Mouse (Mus musculus) embryonic facial prominence, embryonic 13.5 days (tissue): Measurements from ENCODE around the gene Cldn22. TPM values are rescaled to one million over a fixed set of nuclear protein-coding genes. Genes with fewer than 3 reads are reported as not detected.

Experiments used
- ATAC-seq: fragments of 200-750 bp; cut with Nextera tagmentation; 2 replicates; pipeline ENCODE4 v1.8.0; 2017; ENCODE audit warnings: low read depth; ENCODE audit not compliant: insufficient number of reproducible peaks, insufficient read depth, low FRiP score, low TSS enrichment
- H3K27ac ChIP-seq: fragments of 300-500 bp; sonication (generic); 2 replicates; pipeline ENCODE4 v1.5.1; 2015; ENCODE audit warnings: moderate library complexity, mild to moderate bottlenecking, inconsistent platforms
- H3K27me3 ChIP-seq: fragments of 300-500 bp; sonication (generic); 2 replicates; pipeline ENCODE4 v1.6.1; 2015; ENCODE audit warnings: mild to moderate bottlenecking, inconsistent platforms
- H3K36me3 ChIP-seq: fragments of 300-500 bp; sonication (generic); 2 replicates; pipeline ENCODE4 v1.6.1; 2015; ENCODE audit warnings: mild to moderate bottlenecking, inconsistent platforms
- H3K4me1 ChIP-seq: fragments of 300-500 bp; sonication (generic); 2 replicates; pipeline ENCODE4 v1.6.1; 2015; ENCODE audit warnings: inconsistent platforms
- H3K4me2 ChIP-seq: fragments of 300-500 bp; sonication (generic); 2 replicates; pipeline ENCODE4 v1.6.1; 2015; ENCODE audit warnings: moderate library complexity, mild to moderate bottlenecking, inconsistent platforms
- H3K4me3 ChIP-seq: fragments of 300-500 bp; sonication (generic); 2 replicates; pipeline ENCODE4 v1.5.1; 2015; ENCODE audit warnings: mild to moderate bottlenecking, inconsistent platforms
- H3K9ac ChIP-seq: fragments of 300-500 bp; sonication (generic); 2 replicates; pipeline ENCODE4 v1.6.1; 2015; ENCODE audit warnings: mild to moderate bottlenecking, inconsistent platforms
- H3K9me3 ChIP-seq: fragments of 300-500 bp; sonication (generic); 2 replicates; pipeline ENCODE4 v1.6.1; 2016; ENCODE audit warnings: inconsistent platforms
- WGBS: fragments of 180-500 bp; shearing (Covaris S2); methylation state at CpG from one replicate; pipeline ENCODE4 v1.1.7; 2015; ENCODE audit warnings: mixed read lengths; 5-methylcytosine and 5-hydroxymethylcytosine counted together
- polyA plus RNA-seq: library from polyadenylated mRNA; unstranded; fragments of >200 nt; fragmentation: Nextera tagmentation; extraction: Ambion mirVana; gene quantifications from 2 replicates; pipeline ENCODE4 v1.2.1, GENCODE M21; 2015

Gene Cldn22
- not detected in 2 replicates for polyA plus RNA-seq

GRCm38 (mm10) chr8:47824182-47824581 lies at the start of gene Cldn22:
TSS of gene Cldn22 (plus strand) at chr8:47824482.
- H3K4me3 ChIP-seq = no peak within 1 kb of the TSS
- peaks cover 10% of the 10 kb centered on the region for H3K36me3 ChIP-seq
- H3K4me1 ChIP-seq = peaks cover 29% of the 10 kb centered on the region
- H3K27me3 ChIP-seq = no peaks in the 10 kb centered on the region
- H3K9ac ChIP-seq = no peak within 1 kb of the TSS
- 56% methylated on average over 13 of the region's 13 CpGs for WGBS
- H3K4me2 ChIP-seq = no peak within 1 kb of the TSS
- no peaks in the 10 kb centered on the region for H3K9me3 ChIP-seq
- ATAC-seq = no peak
- H3K27ac ChIP-seq = no peak within 1 kb of the TSS

GRCm38 (mm10) chr8:47777415-47777814 lies 46.9 kb upstream of the Cldn22 start:
- Histone ChIP-seq H3K4me1 (no peaks in the 10 kb centered on the region), H3K36me3 (no peaks in the 10 kb centered on the region), H3K4me3 (no peak overlapping the region), H3K9me3 (no peaks in the 10 kb centered on the region), H3K9ac (no peak overlapping the region), H3K4me2 (no peak overlapping the region), H3K27ac (no peak overlapping the region), H3K27me3 (no peaks in the 10 kb centered on the region)
- 92% methylated on average over 7 of the region's 7 CpGs for WGBS
- ATAC-seq = no peak

- H3K9me3 ChIP-seq = no peaks in the 10 kb centered on the region
- no peak overlapping the region for H3K27ac ChIP-seq
- no peak overlapping the region for H3K9ac ChIP-seq
- WGBS = 73% methylated on average over 6 of the region's 6 CpGs
- H3K4me3 ChIP-seq = no peak overlapping the region
- H3K4me1 ChIP-seq = no peaks in the 10 kb centered on the region
- H3K36me3 ChIP-seq = no peaks in the 10 kb centered on the region
- no peak overlapping the region for H3K4me2 ChIP-seq
- no peaks in the 10 kb centered on the region for H3K27me3 ChIP-seq
- ATAC-seq = no peak
Observed at GRCm38 (mm10) chr8:47779589-47779988, 44.7 kb upstream of the Cldn22 start.

GRCm38 (mm10) chr8:47781881-47782280 lies 42.4 kb upstream of the Cldn22 start:
- H3K4me2 ChIP-seq = no peak overlapping the region
- no peak for ATAC-seq
- no peaks in the 10 kb centered on the region for H3K27me3 ChIP-seq
- no peak overlapping the region for H3K9ac ChIP-seq
- no peaks in the 10 kb centered on the region for H3K36me3 ChIP-seq
- H3K27ac ChIP-seq = no peak overlapping the region
- no peaks in the 10 kb centered on the region for H3K4me1 ChIP-seq
- WGBS = 85% methylated on average over 4 of the region's 4 CpGs
- H3K9me3 ChIP-seq = no peaks in the 10 kb centered on the region
- no peak overlapping the region for H3K4me3 ChIP-seq

- ATAC-seq = no peak
Observed at GRCm38 (mm10) chr8:47783544-47783943, 40.7 kb upstream of the Cldn22 start.

GRCm38 (mm10) chr8:47783944-47784343 lies 40.3 kb upstream of the Cldn22 start:
- Histone ChIP-seq H3K4me1 (no peaks in the 10 kb centered on the region), H3K4me3 (no peak overlapping the region), H3K27ac (no peak overlapping the region), H3K9me3 (no peaks in the 10 kb centered on the region), H3K4me2 (no peak overlapping the region), H3K36me3 (no peaks in the 10 kb centered on the region), H3K27me3 (no peaks in the 10 kb centered on the region), H3K9ac (no peak overlapping the region)
- WGBS = 92% methylated on average over 6 of the region's 6 CpGs
- ATAC-seq = no peak

More at GRCm38 (mm10) chr8:47783544-47783943, 40.7 kb upstream of the Cldn22 start:
- H3K4me3 ChIP-seq = no peak overlapping the region
- no peaks in the 10 kb centered on the region for H3K27me3 ChIP-seq
- WGBS = 86% methylated on average over 2 of the region's 2 CpGs
- no peak overlapping the region for H3K4me2 ChIP-seq
- H3K9ac ChIP-seq = no peak overlapping the region
- H3K36me3 ChIP-seq = no peaks in the 10 kb centered on the region
- no peaks in the 10 kb centered on the region for H3K9me3 ChIP-seq
- H3K4me1 ChIP-seq = no peaks in the 10 kb centered on the region
- no peak overlapping the region for H3K27ac ChIP-seq

- no peak overlapping the region for H3K4me3 ChIP-seq
- H3K36me3 ChIP-seq = no peaks in the 10 kb centered on the region
- no peak for ATAC-seq
Observed at GRCm38 (mm10) chr8:47784436-47784835, 39.8 kb upstream of the Cldn22 start.

GRCm38 (mm10) chr8:47786323-47786722 lies 38.0 kb upstream of the Cldn22 start:
- H3K27ac ChIP-seq = no peak overlapping the region
- H3K27me3 ChIP-seq = no peaks in the 10 kb centered on the region
- no peak overlapping the region for H3K4me3 ChIP-seq
- no peak overlapping the region for H3K9ac ChIP-seq
- no peaks in the 10 kb centered on the region for H3K9me3 ChIP-seq
- no peak overlapping the region for H3K4me2 ChIP-seq
- no peaks in the 10 kb centered on the region for H3K4me1 ChIP-seq
- WGBS = 95% methylated on average over 15 of the region's 15 CpGs
- ATAC-seq = no peak
- H3K36me3 ChIP-seq = no peaks in the 10 kb centered on the region

More at GRCm38 (mm10) chr8:47784436-47784835, 39.8 kb upstream of the Cldn22 start:
- Histone ChIP-seq H3K4me2 (no peak overlapping the region), H3K27ac (no peak overlapping the region), H3K27me3 (no peaks in the 10 kb centered on the region), H3K9ac (no peak overlapping the region), H3K4me1 (no peaks in the 10 kb centered on the region), H3K9me3 (no peaks in the 10 kb centered on the region)
- WGBS = 90% methylated on average over 7 of the region's 7 CpGs

GRCm38 (mm10) chr8:47787705-47788104 lies 36.6 kb upstream of the Cldn22 start:
- Histone ChIP-seq H3K4me2 (peak overlapping the region; percentile 37), H3K9ac (no peak overlapping the region), H3K36me3 (no peaks in the 10 kb centered on the region), H3K27me3 (no peaks in the 10 kb centered on the region), H3K4me1 (no peaks in the 10 kb centered on the region), H3K4me3 (no peak overlapping the region), H3K9me3 (no peaks in the 10 kb centered on the region), H3K27ac (no peak overlapping the region)
- 31% methylated on average over 10 of the region's 10 CpGs for WGBS
- ATAC-seq = no peak

DNA sequence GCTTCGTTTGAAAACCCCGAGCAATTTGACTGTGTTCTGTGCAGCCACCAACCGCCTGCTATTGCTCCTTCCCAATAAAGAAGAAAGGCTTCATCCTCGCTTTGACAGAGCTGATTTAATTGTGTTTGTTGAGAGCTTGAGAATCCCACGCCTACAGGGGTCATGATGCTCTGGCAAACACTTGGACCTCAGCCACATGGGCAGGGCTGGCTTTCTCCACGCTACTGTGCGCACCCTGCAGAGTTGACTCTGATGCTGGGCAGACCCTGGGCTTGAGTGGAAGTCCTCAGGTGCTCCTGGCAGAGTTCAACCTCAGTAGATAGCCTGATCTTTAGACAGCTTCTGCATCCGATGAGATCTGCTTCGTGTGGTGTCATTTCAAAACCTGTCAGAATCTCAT lies 32.3 kb upstream of the Cldn22 start:
- no peaks in the 10 kb centered on the region for H3K4me1 ChIP-seq
- no peak overlapping the region for H3K9ac ChIP-seq
- H3K27me3 ChIP-seq = no peaks in the 10 kb centered on the region
- H3K9me3 ChIP-seq = peaks cover 14% of the 10 kb centered on the region; the same call in 1 of the 2 replicates
- WGBS = 66% methylated on average over 9 of the region's 9 CpGs
- H3K4me2 ChIP-seq = no peak overlapping the region
- no peak for ATAC-seq
- H3K36me3 ChIP-seq = no peaks in the 10 kb centered on the region
- H3K27ac ChIP-seq = no peak overlapping the region
- H3K4me3 ChIP-seq = no peak overlapping the region

- H3K4me2 ChIP-seq = no peak overlapping the region
- 75% methylated on average over 6 of the region's 6 CpGs for WGBS
- no peaks in the 10 kb centered on the region for H3K4me1 ChIP-seq
- H3K4me3 ChIP-seq = no peak overlapping the region
- no peaks in the 10 kb centered on the region for H3K27me3 ChIP-seq
- H3K9ac ChIP-seq = no peak overlapping the region
- no peaks in the 10 kb centered on the region for H3K36me3 ChIP-seq
- ATAC-seq = no peak
- no peak overlapping the region for H3K27ac ChIP-seq
- 0 out of 2 replicates have a peak, but pooled peaks cover 7% of the 10 kb centered on the region for H3K9me3 ChIP-seq
Observed at GRCm38 (mm10) chr8:47799438-47799837, 24.8 kb upstream of the Cldn22 start.

DNA sequence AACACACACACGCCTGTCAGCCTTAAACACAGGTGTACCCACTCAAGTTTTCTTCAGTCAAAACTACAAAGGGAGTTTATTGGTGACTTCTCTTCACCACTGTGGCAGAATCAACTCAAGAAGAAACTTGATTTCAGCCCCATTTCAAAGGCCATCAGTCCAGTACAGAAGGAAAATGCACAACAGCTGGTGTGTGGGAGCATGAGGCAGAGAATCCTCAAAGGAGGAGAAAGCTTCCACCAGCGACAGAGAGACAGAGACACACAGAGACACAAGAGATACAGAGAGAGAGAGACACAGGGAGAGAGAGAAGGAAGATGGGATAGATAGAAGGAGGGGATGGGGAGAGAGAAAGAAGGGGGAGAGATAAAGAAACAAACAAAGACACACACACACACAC lies 21.9 kb upstream of the Cldn22 start:
- H3K9me3 ChIP-seq = no peaks in the 10 kb centered on the region
- no peak for ATAC-seq
- H3K4me3 ChIP-seq = no peak overlapping the region
- no peak overlapping the region for H3K27ac ChIP-seq
- 83% methylated on average over 2 of the region's 2 CpGs for WGBS
- H3K4me1 ChIP-seq = no peaks in the 10 kb centered on the region
- no peak overlapping the region for H3K9ac ChIP-seq
- no peaks in the 10 kb centered on the region for H3K27me3 ChIP-seq
- no peaks in the 10 kb centered on the region for H3K36me3 ChIP-seq
- H3K4me2 ChIP-seq = no peak overlapping the region

DNA sequence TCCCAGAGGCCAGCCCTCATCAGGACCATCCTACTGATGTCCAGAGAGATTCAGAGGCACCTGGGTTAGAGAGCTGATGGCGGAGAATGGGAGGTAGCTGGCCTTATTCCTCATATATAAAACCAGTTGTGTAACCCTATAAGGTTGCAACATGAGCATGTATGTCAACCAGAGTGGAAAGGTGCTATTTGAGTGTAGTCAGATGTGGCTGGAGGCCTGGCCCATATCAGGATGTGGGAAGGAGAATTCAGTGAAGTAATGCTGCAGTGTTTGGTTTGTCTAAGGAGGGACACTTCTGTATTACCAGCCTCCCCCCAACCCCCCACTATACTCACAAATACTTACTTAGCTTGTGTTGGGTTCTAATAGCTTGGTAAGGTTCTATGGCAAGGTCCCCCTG lies 20.0 kb upstream of the Cldn22 start:
- Histone ChIP-seq H3K27ac (no peak overlapping the region), H3K36me3 (no peaks in the 10 kb centered on the region), H3K4me2 (no peak overlapping the region), H3K9ac (no peak overlapping the region), H3K4me3 (no peak overlapping the region), H3K9me3 (no peaks in the 10 kb centered on the region), H3K4me1 (no peaks in the 10 kb centered on the region), H3K27me3 (no peaks in the 10 kb centered on the region)
- ATAC-seq = no peak
- 86% methylated on average over 1 of the region's 1 CpGs for WGBS
